Mouse (Mus musculus): Measurements from ENCODE around the gene Homez. TPM values are rescaled to one million over a fixed set of nuclear protein-coding genes. Genes with fewer than 3 reads are reported as not detected.

Homez gene
- polyA plus RNA-seq, 1 experiment from 2014 or later = 1.6 TPM

DNA sequence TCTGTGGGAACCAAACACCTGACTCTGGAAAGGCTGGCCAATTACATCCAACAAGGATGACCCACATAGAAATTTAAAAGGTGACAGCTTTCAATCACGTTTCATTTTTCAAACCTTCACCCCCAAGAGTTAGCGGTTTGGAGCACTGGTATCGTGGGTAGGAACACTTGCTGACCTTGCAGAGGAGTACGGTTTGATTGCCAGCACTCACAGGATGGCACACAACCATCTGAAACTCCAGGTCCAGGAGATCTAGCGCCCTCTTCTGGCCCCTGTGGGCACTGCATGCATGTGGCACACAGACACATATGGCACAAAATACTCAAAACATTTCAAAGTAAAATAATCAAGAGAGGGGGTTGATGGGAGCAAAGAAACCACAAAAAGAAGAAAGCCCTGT, 3.8 kb downstream of the Homez start:
- Histone ChIP-seq H3K36me3 (replicated peaks) (no peaks in the 10 kb centered on the region), H3K27me3 (no peaks in the 10 kb centered on the region), H3K4me3 (replicated peaks) (no peak overlapping the region), H3K4me2 (no peak overlapping the region), H3K9ac (no peak overlapping the region), H3K4me1 (replicated peaks) (peaks cover 15% of the 10 kb centered on the region), H3K27ac (replicated peaks) (no peak overlapping the region), H3K9me3 (replicated peaks) (no peaks in the 10 kb centered on the region)
- WGBS (ENCODE audit: insufficient replicate concordance) = 49% methylated on average over 5 of the region's 5 CpGs
- ATAC-seq (ENCODE audit: insufficient read depth) = no peak

DNA sequence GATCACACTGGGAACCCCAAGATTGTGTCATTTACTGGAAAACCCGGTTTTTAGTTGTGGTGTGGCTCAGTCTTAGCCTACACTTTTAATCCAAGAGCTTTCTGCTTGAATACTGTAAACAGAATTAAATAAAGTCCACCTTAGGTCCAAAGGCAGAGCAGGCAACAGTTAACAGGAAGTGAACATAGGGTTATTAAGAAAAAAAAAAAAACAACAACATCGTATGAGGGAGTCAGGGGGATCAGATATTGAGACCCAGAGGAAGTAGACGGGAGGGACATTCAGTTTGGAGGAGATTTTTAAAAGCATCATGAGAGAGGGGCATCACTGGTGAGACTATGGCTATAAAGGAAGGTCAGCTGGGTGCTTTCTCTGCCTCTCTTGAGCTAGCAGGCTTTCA, 4.5 kb downstream of the Homez start:
- peaks cover 15% of the 10 kb centered on the region for H3K4me1 ChIP-seq (replicated peaks)
- H3K4me3 ChIP-seq (replicated peaks) = no peak overlapping the region
- WGBS (ENCODE audit: insufficient replicate concordance) = 29% methylated on average over 3 of the region's 3 CpGs
- H3K27ac ChIP-seq (replicated peaks) = no peak overlapping the region
- no peak overlapping the region for H3K4me2 ChIP-seq
- ATAC-seq (ENCODE audit: insufficient read depth) = no peak
- no peaks in the 10 kb centered on the region for H3K27me3 ChIP-seq
- H3K9me3 ChIP-seq (replicated peaks) = no peaks in the 10 kb centered on the region
- H3K36me3 ChIP-seq (replicated peaks) = no peaks in the 10 kb centered on the region
- no peak overlapping the region for H3K9ac ChIP-seq

DNA sequence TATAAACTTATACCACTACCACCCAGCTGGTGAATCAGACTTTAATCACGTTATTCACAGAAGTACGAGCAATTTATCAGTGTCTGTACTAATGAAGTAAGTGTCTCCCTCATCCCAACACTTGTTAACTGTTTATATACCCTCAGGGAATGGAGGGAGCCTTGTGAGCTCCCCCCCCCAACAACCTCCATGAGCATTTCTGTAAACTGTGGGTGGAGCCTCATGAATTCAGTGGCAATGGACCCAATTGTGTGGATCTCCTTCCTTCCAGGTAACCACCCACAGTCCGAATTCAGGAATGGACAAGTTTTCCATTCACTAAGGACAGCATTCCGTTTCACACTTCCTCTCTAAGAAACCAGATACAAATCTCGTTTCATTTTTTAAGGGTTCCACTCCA, 5.1 kb downstream of the Homez start:
- Histone ChIP-seq H3K4me2 (no peak overlapping the region), H3K9ac (no peak overlapping the region), H3K27me3 (no peaks in the 10 kb centered on the region), H3K27ac (replicated peaks) (no peak overlapping the region), H3K4me1 (replicated peaks) (peaks cover 15% of the 10 kb centered on the region), H3K36me3 (replicated peaks) (no peaks in the 10 kb centered on the region), H3K9me3 (replicated peaks) (no peaks in the 10 kb centered on the region), H3K4me3 (replicated peaks) (no peak overlapping the region)
- ATAC-seq (ENCODE audit: insufficient read depth) = no peak
- 52% methylated on average over 5 of the region's 5 CpGs for WGBS (ENCODE audit: insufficient replicate concordance)

DNA sequence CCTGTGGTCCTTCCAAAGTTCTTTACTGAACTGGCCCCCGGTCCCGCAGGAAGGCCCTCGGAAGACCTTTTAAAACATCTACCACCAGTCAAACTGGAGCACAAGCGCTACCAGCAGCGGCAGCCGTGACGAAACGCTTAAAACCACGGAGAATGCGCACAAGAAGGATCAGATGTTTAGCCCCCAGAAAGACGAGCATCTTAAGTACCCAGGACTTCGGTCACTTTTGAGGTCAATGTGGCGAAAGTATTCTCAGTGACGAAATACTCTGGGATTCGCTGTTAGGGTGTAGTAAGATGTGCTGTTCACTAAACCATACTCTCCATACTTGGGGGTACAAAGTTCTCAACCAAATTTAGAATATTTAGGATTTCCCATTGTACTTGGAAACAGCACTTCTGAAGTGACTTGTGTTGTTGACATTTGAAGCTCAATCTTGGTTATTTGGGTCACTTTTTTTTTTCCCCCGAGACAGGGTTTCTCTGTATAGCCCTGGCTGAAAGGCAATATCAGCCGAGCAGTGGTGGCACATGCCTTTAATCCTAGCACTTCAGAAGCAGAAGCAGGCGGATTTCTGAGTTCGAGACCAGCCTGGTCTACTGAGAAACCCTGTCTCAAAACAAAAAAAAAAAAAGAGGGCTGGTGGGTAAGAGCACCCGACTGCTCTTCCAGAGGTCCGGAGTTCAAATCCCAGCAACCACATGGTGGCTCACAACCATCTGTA, 6.3 kb downstream of the Homez start:
- ATAC-seq (ENCODE audit: insufficient read depth) = no peak
- Histone ChIP-seq H3K4me1 (replicated peaks) (peaks cover 15% of the 10 kb centered on the region), H3K27me3 (no peaks in the 10 kb centered on the region), H3K9me3 (replicated peaks) (no peaks in the 10 kb centered on the region), H3K9ac (peak overlapping the region; percentile 74), H3K36me3 (replicated peaks) (no peaks in the 10 kb centered on the region), H3K4me3 (replicated peaks) (peak overlapping the region; percentile 80), H3K4me2 (peak overlapping the region; percentile 97), H3K27ac (replicated peaks) (0 out of 2 replicates have a peak overlapping the region, but pooled peaks have one; percentile 29)
- 10% methylated on average over 21 of the region's 21 CpGs for WGBS (ENCODE audit: insufficient replicate concordance)

DNA sequence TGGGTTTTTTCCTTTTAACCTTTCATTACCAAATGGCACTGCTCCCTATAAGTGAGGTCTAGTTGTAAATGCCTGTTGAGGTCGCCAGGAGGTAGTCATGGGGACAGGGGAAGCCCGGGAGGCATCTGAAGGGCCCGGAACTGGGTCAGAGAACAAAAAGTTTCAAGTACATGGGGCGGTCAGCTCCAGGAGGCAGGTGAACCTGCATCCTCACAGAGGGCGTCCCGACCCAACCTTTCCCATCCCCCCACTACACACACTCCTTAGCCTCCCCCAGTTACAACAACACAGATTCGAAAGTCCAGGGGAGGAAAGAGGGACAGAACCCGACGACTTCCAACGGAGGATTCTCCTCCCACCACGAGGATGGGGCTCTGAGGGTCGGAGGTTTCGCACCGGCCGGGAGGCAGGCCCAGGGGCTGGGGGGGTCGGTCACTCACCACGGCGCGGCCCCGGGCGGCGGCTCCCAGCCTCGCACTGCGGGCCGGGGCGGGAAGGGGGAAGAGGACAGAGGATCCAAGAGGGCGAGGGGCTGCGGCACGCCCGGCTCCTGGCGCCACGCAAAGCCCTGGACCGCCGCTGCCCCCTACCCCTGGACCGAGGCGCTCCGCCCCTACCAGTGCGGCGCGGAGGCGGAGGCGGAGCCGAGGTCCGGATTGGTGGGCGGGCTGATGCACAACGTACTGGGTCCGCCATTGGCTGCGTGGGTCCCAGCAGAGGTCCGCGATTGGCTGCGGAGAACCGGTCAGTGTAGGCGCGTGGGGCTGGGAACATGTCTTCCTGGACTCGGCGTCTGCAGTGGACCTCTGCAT, 7.1 kb downstream of the Homez start:
- Histone ChIP-seq H3K9me3 (replicated peaks) (no peaks in the 10 kb centered on the region), H3K4me1 (replicated peaks) (peaks cover 15% of the 10 kb centered on the region), H3K4me3 (replicated peaks) (peak overlapping the region; percentile 80), H3K9ac (peak overlapping the region; percentile 74), H3K36me3 (replicated peaks) (no peaks in the 10 kb centered on the region), H3K27me3 (no peaks in the 10 kb centered on the region), H3K4me2 (peak overlapping the region; percentile 97), H3K27ac (replicated peaks) (peak overlapping the region; percentile 49)
- under 1% methylated on average over 56 of the region's 56 CpGs for WGBS (ENCODE audit: insufficient replicate concordance)
- peak; percentile 100 for ATAC-seq (ENCODE audit: insufficient read depth)

DNA sequence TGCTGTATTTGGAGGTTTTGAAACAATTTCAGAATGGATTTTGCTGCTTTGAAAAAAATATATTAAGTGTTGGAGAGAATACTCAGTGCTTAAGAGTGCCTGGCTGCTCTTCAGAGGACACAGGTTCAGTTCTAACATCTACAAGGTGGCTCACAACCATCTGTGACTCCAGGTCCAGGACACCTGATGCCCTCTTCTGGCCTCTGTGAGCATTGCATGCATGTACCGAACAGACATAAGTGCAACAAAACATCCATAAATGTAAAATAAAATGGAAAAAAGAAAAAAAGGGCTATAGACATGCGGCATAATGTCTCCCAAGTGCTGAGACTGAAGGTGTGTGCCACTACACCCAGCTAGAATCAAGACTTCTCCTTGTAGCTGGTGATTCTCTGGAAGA, 10.2 kb downstream of the Homez start:
- ATAC-seq (ENCODE audit: insufficient read depth) = no peak
- H3K9ac ChIP-seq = no peak overlapping the region
- 20% methylated on average over 2 of the region's 2 CpGs for WGBS (ENCODE audit: insufficient replicate concordance)
- no peaks in the 10 kb centered on the region for H3K36me3 ChIP-seq (replicated peaks)
- H3K27me3 ChIP-seq = no peaks in the 10 kb centered on the region
- H3K9me3 ChIP-seq (replicated peaks) = no peaks in the 10 kb centered on the region
- no peak overlapping the region for H3K4me3 ChIP-seq (replicated peaks)
- no peak overlapping the region for H3K27ac ChIP-seq (replicated peaks)
- peaks cover 15% of the 10 kb centered on the region for H3K4me1 ChIP-seq (replicated peaks)
- no peak overlapping the region for H3K4me2 ChIP-seq

DNA sequence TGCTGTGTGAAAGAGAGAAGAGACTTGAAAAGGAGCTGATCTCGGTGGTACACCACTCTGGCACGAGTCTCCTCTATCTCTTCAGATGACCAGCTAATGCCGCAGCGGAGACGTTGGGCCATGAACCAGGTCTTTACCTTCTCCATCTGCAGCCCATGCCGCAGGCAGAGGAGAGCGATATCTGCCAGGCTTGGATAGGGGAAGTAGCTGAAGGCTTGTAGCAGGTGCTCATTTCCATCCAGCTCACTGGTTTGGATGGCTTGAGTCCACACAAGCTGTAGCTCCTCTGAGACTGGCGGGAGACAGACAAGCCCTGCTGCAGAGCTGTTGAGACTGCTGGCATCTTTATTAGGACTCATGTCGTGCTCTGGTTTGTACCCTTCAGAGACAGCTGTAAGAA, 12.9 kb downstream of the Homez start:
- Histone ChIP-seq H3K27ac (replicated peaks) (no peak overlapping the region), H3K27me3 (no peaks in the 10 kb centered on the region), H3K4me2 (no peak overlapping the region), H3K4me3 (replicated peaks) (no peak overlapping the region), H3K36me3 (replicated peaks) (no peaks in the 10 kb centered on the region), H3K4me1 (replicated peaks) (no peaks in the 10 kb centered on the region), H3K9me3 (replicated peaks) (no peaks in the 10 kb centered on the region), H3K9ac (no peak overlapping the region)
- ATAC-seq (ENCODE audit: insufficient read depth) = no peak
- WGBS (ENCODE audit: insufficient replicate concordance) = 70% methylated on average over 9 of the region's 9 CpGs

DNA sequence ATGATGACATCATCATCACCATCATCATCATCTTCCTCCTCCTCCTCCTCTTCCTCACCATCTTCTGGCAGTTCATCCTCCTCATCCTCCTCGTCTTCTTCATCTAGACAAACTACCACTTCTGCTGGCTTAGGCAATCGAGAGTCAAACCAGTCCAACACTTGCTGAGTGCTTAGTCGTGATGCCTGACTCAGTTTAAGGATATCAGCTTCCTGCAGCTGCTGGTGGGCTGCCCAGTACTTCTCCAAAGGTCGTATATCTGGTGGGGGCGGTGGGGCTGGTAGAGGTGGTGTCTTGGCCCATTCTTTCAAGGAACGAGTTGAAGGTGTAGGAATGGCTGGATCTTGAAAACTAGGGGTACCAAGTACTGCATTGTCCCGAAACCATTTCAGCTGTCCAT, 14.1 kb downstream of the Homez start:
- ATAC-seq (ENCODE audit: insufficient read depth) = no peak
- H3K9me3 ChIP-seq (replicated peaks) = no peaks in the 10 kb centered on the region
- H3K9ac ChIP-seq = no peak overlapping the region
- no peak overlapping the region for H3K27ac ChIP-seq (replicated peaks)
- H3K36me3 ChIP-seq (replicated peaks) = no peaks in the 10 kb centered on the region
- no peaks in the 10 kb centered on the region for H3K27me3 ChIP-seq
- WGBS (ENCODE audit: insufficient replicate concordance) = 40% methylated on average over 7 of the region's 7 CpGs
- no peak overlapping the region for H3K4me2 ChIP-seq
- no peak overlapping the region for H3K4me3 ChIP-seq (replicated peaks)
- no peaks in the 10 kb centered on the region for H3K4me1 ChIP-seq (replicated peaks)

DNA sequence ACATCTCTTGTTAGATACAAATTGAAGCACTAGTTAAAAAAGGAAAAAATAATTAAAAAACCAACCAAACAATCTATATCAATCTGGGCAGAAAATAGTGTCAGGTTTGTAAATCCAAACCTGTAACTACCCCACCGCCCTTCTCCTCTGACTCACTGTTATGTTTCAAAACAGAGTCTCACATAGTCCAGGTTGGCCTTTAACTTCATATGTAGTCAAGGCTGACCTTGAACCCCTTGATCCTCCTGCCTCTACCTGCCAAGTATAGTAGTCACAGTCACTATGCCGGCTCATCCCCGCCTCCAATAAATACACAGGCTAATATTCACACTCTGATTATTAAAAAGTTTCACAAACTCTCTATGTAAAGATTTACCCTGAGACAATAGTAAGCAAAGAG, 15.0 kb downstream of the Homez start:
- no peak overlapping the region for H3K4me3 ChIP-seq (replicated peaks)
- no peaks in the 10 kb centered on the region for H3K9me3 ChIP-seq (replicated peaks)
- WGBS (ENCODE audit: insufficient replicate concordance) = 72% methylated on average over 3 of the region's 3 CpGs
- H3K4me1 ChIP-seq (replicated peaks) = no peaks in the 10 kb centered on the region
- no peaks in the 10 kb centered on the region for H3K36me3 ChIP-seq (replicated peaks)
- no peak overlapping the region for H3K27ac ChIP-seq (replicated peaks)
- H3K27me3 ChIP-seq = no peaks in the 10 kb centered on the region
- no peak overlapping the region for H3K4me2 ChIP-seq
- ATAC-seq (ENCODE audit: insufficient read depth) = no peak
- no peak overlapping the region for H3K9ac ChIP-seq

DNA sequence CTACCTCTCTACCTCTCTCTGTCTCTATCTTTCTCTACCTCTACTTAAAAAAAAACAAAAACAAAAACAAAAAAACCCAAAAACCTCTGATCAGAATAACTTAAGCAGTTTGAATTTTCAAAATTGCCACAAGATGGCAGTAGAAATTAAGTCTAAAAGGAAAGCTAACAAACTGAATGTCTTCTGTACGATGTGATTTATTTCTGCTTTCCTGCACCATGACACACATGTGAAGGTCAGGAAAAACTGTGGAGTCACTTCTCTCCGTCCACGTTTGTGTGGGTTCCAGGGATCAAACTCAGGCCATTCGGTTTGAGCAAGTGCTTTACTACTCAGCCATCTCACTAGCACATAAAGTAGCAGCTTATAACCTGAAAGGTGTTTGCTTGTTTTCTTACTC, 27.3 kb downstream of the Homez start:
- 1% methylated on average over 4 of the region's 4 CpGs for WGBS (ENCODE audit: insufficient replicate concordance)
- Histone ChIP-seq H3K27ac (replicated peaks) (no peak overlapping the region), H3K27me3 (0 out of 2 replicates have a peak, but pooled peaks cover 6% of the 10 kb centered on the region), H3K4me1 (replicated peaks) (no peaks in the 10 kb centered on the region), H3K9me3 (replicated peaks) (no peaks in the 10 kb centered on the region), H3K9ac (no peak overlapping the region), H3K36me3 (replicated peaks) (no peaks in the 10 kb centered on the region), H3K4me3 (replicated peaks) (no peak overlapping the region), H3K4me2 (no peak overlapping the region)
- ATAC-seq (ENCODE audit: insufficient read depth) = no peak

DNA sequence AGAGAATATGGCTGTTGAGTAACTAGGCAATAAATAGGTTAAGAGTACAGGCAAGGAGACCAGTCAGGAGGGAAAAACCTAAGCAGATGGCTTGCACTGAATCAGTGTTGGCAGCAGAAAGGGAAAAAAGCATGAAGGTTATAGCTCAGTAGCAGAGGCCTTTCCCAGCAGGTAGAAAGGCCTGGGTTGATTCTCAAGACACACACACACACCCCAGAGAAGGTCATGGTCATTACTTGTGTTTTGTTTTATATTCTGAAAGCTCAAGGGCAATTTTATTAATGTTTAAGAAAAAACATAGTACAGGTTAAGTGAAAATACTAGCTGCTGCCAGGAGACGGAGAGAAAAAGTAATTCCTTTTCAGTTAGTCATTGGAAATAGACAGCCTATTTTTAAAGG, 47.0 kb downstream of the Homez start:
- Histone ChIP-seq H3K27me3 (no peaks in the 10 kb centered on the region), H3K4me2 (no peak overlapping the region), H3K36me3 (replicated peaks) (no peaks in the 10 kb centered on the region), H3K9me3 (replicated peaks) (no peaks in the 10 kb centered on the region), H3K27ac (replicated peaks) (no peak overlapping the region), H3K4me3 (replicated peaks) (no peak overlapping the region), H3K4me1 (replicated peaks) (no peaks in the 10 kb centered on the region), H3K9ac (no peak overlapping the region)
- 84% methylated on average over 1 of the region's 1 CpGs for WGBS (ENCODE audit: insufficient replicate concordance)
- ATAC-seq (ENCODE audit: insufficient read depth) = no peak

All from liver, embryonic 15.5 days (tissue).